Mouse (Mus musculus) urinary bladder, adult 2 months (tissue): ENCODE data around the gene Cdc20b. TPM values are rescaled to one million over a fixed set of nuclear protein-coding genes. Genes with fewer than 3 reads are reported as not detected.

Source experiments
- DNase-seq: peaks from one replicate; pipeline ENCODE4 v3.0.0; 2022; ENCODE audit warnings: low spot score
- polyA plus RNA-seq: library from polyadenylated mRNA; depleted of rRNA; stranded (reverse); fragments of >200 nt; gene quantifications from 2 replicates; pipeline ENCODE4 v1.2.3, GENCODE M21; 2012

The Cdc20b gene
- polyA plus RNA-seq, 1 experiment: not detected

- DNase-seq: no peak
These were observed 11.4 kb upstream of the Cdc20b start for GRCm38 (mm10) chr13:113023274-113024143.

DNA sequence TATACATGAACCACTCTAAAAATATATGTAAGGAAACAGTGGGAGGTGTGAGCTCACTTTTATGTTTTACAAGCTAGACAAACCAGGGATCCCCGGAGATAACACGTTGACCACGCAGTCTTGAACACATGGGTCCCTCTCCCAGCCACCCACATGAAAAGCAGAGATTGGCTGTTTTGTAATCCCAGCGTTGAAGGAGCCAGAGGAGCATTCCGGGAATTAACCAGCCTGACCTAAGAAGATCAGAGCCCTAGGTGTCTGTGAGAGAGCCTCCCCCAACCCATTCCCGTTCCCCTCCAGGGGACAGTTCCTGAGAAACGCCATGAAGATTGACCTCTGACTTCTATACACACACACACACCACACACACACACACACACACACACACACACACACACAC, 3.6 kb upstream of the Cdc20b start:
- DNase-seq: no peak

GRCm38 (mm10) chr13:113031792-113032571, 2.9 kb upstream of the Cdc20b start:
- no peak for DNase-seq

DNA sequence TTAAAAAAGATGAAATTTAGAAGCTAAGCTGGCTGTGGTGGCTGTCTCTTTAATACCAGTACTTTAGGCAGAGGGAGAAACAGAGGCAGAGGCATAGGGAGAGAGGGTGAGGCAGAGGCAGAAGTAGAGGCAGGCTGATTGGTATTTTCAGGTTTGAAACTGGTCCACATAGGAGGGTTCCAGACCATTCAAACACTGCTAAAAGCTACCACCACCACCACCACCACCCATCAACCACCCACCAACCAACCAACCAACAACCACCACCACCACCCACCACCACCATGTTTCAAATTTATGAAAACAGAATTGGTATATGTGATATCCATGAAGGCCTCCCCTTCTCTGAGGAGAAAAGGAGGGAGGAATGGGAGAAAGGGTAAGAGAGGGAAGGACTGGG, 2.1 kb upstream of the Cdc20b start:
- DNase-seq: no peak

- no peak for DNase-seq
These were observed 532 bp upstream of the Cdc20b start for GRCm38 (mm10) chr13:113034271-113034886.

GRCm38 (mm10) chr13:113035852-113036251, 941 bp downstream of the Cdc20b start:
- no peak for DNase-seq

DNA sequence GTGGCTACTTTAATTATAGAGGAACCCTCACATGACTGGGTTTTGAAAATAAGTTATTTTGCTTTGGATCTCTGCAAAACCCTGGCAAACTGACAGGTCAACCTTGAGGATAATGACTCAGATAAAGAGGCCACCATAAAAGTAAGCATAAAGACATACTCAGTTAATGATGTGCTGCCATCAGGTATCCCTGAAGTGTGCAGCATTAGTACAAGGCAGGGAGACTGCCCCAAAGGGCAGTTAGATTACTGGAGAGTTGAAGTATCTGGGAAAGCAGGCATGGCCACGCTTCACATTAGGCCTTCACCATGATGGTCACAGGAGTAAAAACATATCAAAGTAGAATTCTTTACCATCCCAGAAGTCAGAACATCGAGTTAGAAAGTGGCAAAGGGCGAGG, 10.0 kb downstream of the Cdc20b start:
- no peak for DNase-seq

DNA sequence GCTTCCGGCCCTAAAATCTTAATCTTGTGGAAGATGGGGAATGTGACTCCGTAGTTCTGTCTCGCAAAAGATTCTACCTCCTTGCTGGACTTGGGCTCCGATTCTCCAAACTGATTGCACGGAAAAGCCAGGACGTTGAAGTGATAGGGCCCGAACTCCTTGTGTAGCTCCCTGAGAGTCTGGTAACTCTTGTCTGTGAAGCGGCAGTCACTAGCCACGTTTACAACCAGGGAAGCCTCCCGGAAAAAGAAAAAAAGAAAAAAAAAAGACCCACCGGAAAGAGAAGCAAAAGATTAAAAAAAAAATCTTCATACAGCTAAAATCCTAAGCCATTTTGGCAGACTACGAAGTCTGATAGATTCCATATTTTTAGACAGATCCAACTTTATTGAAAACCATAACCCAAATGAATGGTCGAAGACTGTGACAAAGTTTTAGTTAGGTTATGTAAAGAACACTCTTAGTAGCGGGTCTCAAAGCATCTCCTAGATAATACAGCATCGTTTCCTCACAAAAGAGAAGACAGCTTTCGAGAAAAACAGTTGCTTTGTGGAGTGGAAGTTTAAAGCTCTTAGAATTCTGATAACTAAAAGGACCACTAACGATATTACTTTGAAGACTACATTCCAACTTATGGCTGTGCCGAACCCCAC, 10.7 kb downstream of the Cdc20b start:
- DNase-seq: no peak

- DNase-seq: no peak
These were observed 11.4 kb downstream of the Cdc20b start, which contains the start of gene Gpx8 for GRCm38 (mm10) chr13:113046211-113046883. Gpx8 (minus strand) TSS chr13:113046410.

- DNase-seq: no peak
These were observed 12.1 kb downstream of the Cdc20b start for GRCm38 (mm10) chr13:113047018-113047417.

DNA sequence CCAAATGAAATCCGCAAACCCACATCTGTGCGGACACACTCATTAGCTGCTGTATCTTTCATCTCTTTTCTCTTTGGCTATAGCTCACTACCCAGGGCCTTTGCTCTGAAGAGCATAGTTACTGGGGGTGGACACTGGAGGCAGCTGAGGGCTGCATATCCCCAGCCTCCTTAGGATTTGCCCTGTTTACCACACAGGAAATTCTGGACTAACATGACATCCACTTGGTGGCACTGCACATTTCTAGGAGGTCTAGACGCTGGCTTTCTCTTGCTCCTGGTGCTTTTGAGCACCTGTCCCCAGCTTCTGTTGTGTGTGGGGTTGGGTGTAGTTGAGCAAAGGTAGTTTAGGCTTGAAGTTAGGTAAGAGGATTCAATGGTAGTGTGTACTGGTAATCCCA, 12.7 kb downstream of the Cdc20b start:
- no peak for DNase-seq

DNA sequence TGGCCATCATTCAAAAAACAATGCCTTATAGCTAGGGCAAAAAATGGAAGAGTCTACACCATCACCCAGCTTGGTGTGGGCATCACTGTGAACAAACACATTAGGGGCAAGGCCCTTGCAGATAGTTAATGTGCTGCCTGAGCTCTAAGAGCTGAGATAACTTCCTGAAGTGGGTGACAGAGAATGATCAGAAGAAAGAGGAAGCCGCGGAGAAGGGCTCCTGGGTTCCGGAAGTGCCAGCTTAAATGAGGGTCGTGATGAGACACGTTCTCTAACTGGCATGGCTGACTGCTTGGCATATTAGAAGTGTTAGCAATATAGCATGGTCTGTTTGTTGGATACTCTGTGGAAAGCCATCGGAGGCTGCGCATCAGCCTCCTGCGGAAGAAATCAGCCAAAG, 19.3 kb downstream of the Cdc20b start:
- no peak for DNase-seq

DNA sequence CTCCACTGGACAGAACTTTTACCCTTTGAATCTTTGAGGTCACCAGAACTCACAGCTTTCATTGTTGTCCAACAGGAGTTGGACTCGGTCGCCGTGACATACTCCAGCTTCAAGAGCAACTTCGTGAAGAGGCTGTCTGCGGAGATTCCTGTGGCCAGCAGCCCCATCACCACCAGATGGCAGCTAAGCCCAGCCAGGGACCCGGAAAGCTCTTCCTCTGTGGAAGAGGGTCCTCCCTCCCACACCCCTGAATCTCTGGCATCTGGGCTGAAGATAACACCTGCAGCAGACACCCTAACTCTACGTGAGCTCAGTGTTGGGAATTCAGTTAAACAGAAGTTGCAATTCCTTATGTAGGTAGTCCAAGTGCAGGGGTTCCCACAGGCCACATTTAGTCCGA, 20.9 kb downstream of the Cdc20b start:
- no peak for DNase-seq

DNA sequence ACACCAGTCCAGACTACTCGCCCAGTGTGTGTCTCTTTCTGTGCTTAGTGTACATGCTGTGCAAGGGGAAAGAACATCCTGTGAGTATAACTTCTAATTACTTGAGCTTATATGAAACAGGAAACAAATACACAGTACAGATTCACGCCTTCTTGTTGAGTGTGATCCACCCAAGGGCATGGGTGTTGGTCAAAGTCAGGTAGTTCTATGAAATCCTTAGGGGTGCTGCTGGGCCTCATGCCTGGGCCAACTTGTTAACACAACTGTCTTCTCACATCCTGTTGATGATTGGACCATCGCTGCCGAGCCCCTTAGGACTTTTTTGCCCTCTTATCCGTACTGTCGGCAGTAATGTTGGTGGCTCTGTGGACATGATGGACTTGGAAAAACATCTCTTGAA, 26.8 kb downstream of the Cdc20b start:
- DNase-seq: no peak

- DNase-seq: no peak
These were observed 29.6 kb downstream of the Cdc20b start for GRCm38 (mm10) chr13:113064542-113064941.

DNA sequence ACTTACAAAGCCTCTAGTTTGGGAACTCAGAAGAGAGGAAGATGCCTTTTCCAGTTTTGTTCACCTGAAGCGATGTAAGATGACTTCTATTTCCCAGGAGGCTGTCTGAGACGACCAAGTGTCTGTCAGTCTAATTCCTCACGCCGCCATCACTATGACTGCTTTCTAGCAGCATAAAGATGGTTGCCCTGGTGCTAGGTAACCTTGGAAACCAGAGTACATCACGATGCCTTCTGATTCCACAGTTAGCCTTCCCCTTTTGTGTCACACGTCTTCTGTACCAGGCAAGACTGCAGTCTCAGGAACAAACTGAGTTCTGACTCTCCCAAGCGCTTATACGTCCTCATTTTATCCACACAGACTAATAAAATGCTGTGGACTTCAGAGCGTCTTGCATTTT, 44.1 kb downstream of the Cdc20b start:
- no peak for DNase-seq

GRCm38 (mm10) chr13:113082101-113082500, 47.2 kb downstream of the Cdc20b start:
- DNase-seq: no peak

DNA sequence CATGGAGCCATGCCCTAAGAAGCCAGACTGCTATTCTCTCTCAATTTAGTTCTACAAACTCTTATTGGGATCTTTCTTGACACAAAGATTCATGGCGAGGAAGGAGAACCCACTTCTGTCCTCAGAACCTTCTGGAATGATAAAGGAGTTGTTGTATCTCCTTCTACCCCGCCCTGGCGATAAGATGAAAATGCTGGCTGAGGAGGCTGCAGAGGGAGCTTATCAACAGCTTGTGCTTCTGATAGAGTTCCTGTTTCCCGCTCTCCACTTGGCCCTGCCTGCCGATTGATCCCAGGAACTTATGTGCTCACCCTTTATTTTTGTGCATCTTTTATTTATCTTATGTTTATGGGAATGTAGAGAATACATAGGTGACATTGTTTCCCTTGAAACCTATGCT, 49.8 kb downstream of the Cdc20b start:
- DNase-seq: no peak

- DNase-seq: no peak
These were observed 52.5 kb downstream of the Cdc20b start for GRCm38 (mm10) chr13:113087226-113088017.

DNA sequence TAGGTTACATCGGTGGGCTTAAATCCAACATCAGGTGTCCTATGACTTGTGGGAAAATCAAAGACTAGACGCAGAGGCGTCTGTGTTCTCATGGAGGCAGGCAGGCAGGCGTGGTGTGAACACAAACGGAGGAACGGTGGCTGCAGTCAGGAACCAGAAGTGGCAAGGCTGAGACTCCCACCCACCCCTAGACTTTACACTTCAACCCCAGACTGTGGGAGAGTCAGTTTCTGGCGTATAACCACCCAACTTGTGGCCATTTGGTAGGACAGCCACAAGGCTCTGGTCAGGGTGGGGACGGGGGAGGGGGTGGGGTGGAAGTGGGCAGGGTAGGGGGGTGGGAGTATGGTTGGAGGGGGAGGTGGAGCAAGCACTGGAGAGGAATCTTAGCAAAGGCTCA, 55.6 kb downstream of the Cdc20b start:
- no peak for DNase-seq

GRCm38 (mm10) chr13:113094618-113095017, 59.7 kb downstream of the Cdc20b start:
- no peak for DNase-seq
